Mouse (Mus musculus): ENCODE measurements at regions not wholly inside any gene's neighbourhood (a gene's known extent, or its start where the extent isn't known, plus 50 kb on each side); places are given as distances from the start of the nearest gene placed in this dataset.

- TF ChIP-seq POLR2A (IDR thresholded peaks at IDR 0.05; ENCODE audit: low read depth, low read length) (no peak), CTCF (IDR thresholded peaks at IDR 0.05; ENCODE audit: extremely low read depth, insufficient read depth, insufficient read length, insufficient replicate concordance) (no peak)
Observed at GRCm38 (mm10) chr13:35226944-35227343, 200.0 kb upstream of the Eci2 start.

Data from spleen, adult 2 months (tissue).